Mouse (Mus musculus): Measurements from ENCODE around the gene Tmem170. TPM values are rescaled to one million over a fixed set of nuclear protein-coding genes. Genes with fewer than 3 reads are reported as not detected.

Gene Tmem170
- 3.1 and 3.2 TPM in 2 replicates for polyA plus RNA-seq (2012; rRNA removed)

GRCm38 (mm10) chr8:111876355-111876948 is at the start of gene Tmem170:
Gene Tmem170, minus strand, starts transcription at chr8:111876750.

GRCm38 (mm10) chr8:111909621-111910450 is 33.3 kb upstream of the Tmem170 start, which contains the start of gene Chst5:
Gene Chst5, minus strand, starts transcription at chr8:111910447.

GRCm38 (mm10) chr8:111853861-111854501 is 22.6 kb downstream of the Tmem170 start, which contains the start of gene Cfdp1:
Gene Cfdp1, minus strand, starts transcription at chr8:111854291.

Other genes with a start within 250 kb of the Tmem170 start
- gene Ldhd, start 246.4 kb downstream of the Tmem170 start, polyA plus RNA-seq (2012; rRNA removed) = 27.7 and 34.6 TPM in 2 replicates
- gene Zfp1, start 233.3 kb downstream of the Tmem170 start, polyA plus RNA-seq (2012; rRNA removed) = 6.8 and 6.9 TPM in 2 replicates
- gene Ctrb1, start 185.7 kb downstream of the Tmem170 start, polyA plus RNA-seq (2012; rRNA removed) = 4.6 and 15.5 TPM in 2 replicates
- gene Bcar1, start 132.9 kb downstream of the Tmem170 start, polyA plus RNA-seq (2012; rRNA removed) = 108 and 120 TPM in 2 replicates
- 1.6 and 2.8 TPM in 2 replicates for gene Cfdp1, start 22.5 kb downstream of the Tmem170 start, polyA plus RNA-seq (2012; rRNA removed)
- 0.60 and 0.97 TPM in 2 replicates for gene Chst5, start 33.7 kb upstream of the Tmem170 start, polyA plus RNA-seq (2012; rRNA removed)
- 13.9 and 16.6 TPM in 2 replicates for gene Tmem231, start 57.1 kb upstream of the Tmem170 start, polyA plus RNA-seq (2012; rRNA removed)
- gene Gabarapl2, start 64.0 kb upstream of the Tmem170 start, polyA plus RNA-seq (2012; rRNA removed) = 7.7 and 18.7 TPM in 2 replicates
- gene Adat1, start 115.6 kb upstream of the Tmem170 start, polyA plus RNA-seq (2012; rRNA removed) = 3.3 and 4.4 TPM in 2 replicates
- 49.8 and 61.8 TPM in 2 replicates for gene Kars, start 134.6 kb upstream of the Tmem170 start, polyA plus RNA-seq (2012; rRNA removed)
- gene Terf2ip, start 134.6 kb upstream of the Tmem170 start, polyA plus RNA-seq (2012; rRNA removed) = 17.7 and 21.8 TPM in 2 replicates
- gene Gm6793, start 138.3 kb upstream of the Tmem170 start, polyA plus RNA-seq (2012; rRNA removed) = not detected in 2 replicates